Mouse (Mus musculus) heart, adult 2 months (tissue): Measurements from ENCODE around the gene Vwa3b. TPM values are rescaled to one million over a fixed set of nuclear protein-coding genes. Genes with fewer than 3 reads are reported as not detected.

Experiments
- DNase-seq, 2 experiments: peaks; one replicate each; pipeline ENCODE4 v3.0.0; 2021
- H3K27ac ChIP-seq: fragments of 200-600 bp; 2 replicates; pipeline ENCODE4 v1.8.1; 2022
- H3K27me3 ChIP-seq: fragments of 200-500 bp; 2 replicates; pipeline ENCODE4 v1.6.1; 2012; ENCODE audit warnings: mild to moderate bottlenecking, low read length, inconsistent platforms, mixed read lengths; ENCODE audit not compliant: control insufficient read depth, insufficient read depth
- H3K36me3 ChIP-seq: fragments of 200-500 bp; 2 replicates; pipeline ENCODE4 v1.6.1; 2012; ENCODE audit warnings: low read length, inconsistent platforms; ENCODE audit not compliant: control insufficient read depth, insufficient read depth
- H3K4me1 ChIP-seq: fragments of 200-500 bp; 2 replicates; pipeline ENCODE4 v1.6.1; 2011; ENCODE audit warnings: low read length; ENCODE audit not compliant: control insufficient read depth, insufficient read depth
- H3K4me3 ChIP-seq: fragments of 200-600 bp; 2 replicates; pipeline ENCODE4 v1.8.1; 2022
- H3K79me2 ChIP-seq: fragments of 200-500 bp; replicated peaks from 2 replicates; pipeline ENCODE4 v1.6.1; 2012; ENCODE audit warnings: mild to moderate bottlenecking, inconsistent platforms, low read length, moderate library complexity, mixed read lengths; ENCODE audit not compliant: control insufficient read depth, insufficient read depth
- H3K9ac ChIP-seq: fragments of 200-500 bp; 2 replicates; pipeline ENCODE4 v1.6.1; 2012; ENCODE audit warnings: low read depth, mild to moderate bottlenecking, control low read depth, inconsistent platforms, low read length, mixed read lengths
- CTCF ChIP-seq: fragments of 200-600 bp; IDR thresholded peaks from 2 replicates; pipeline ENCODE4 v1.8.1; 2022; ENCODE audit warnings: antibody characterized with exemption, mild to moderate bottlenecking, moderate library complexity
- EP300 ChIP-seq: fragments of 200-500 bp; IDR thresholded peaks from 2 replicates; pipeline ENCODE4 v1.6.1; 2011; ENCODE audit warnings: low read depth, low read length, control low read depth; ENCODE audit not compliant: insufficient read depth
- POLR2A ChIP-seq: fragments of 200-500 bp; IDR thresholded peaks from 2 replicates; pipeline ENCODE4 v1.6.1; 2011; ENCODE audit warnings: mild to moderate bottlenecking, low read depth, low read length, control low read depth; ENCODE audit not compliant: insufficient read depth
- WGBS: fragments of 180-500 bp; shearing (Covaris S2); methylation state at CpG from one replicate; pipeline ENCODE4 v1.1.7; 2018; 5-methylcytosine and 5-hydroxymethylcytosine counted together
- intact Hi-C: fragments of 180-260 bp; cut with DNase I; formaldehyde crosslinking; loops from one replicate; pipeline ENCODE4 v1.15.1; 2025
- polyA plus RNA-seq: library from polyadenylated mRNA; depleted of rRNA; stranded (reverse); fragments of >200 nt; gene quantifications from 2 replicates; pipeline ENCODE4 v1.2.3, GENCODE M21; 2012
- total RNA-seq, 2 experiments: library from RNA; stranded (reverse); gene quantifications; 2 replicates each; pipeline ENCODE4 v1.2.3; 2021

Gene Vwa3b
- total and polyA plus RNA-seq, 3 experiments, result 0.13 to 1.0 (median 0.43) TPM

DNA sequence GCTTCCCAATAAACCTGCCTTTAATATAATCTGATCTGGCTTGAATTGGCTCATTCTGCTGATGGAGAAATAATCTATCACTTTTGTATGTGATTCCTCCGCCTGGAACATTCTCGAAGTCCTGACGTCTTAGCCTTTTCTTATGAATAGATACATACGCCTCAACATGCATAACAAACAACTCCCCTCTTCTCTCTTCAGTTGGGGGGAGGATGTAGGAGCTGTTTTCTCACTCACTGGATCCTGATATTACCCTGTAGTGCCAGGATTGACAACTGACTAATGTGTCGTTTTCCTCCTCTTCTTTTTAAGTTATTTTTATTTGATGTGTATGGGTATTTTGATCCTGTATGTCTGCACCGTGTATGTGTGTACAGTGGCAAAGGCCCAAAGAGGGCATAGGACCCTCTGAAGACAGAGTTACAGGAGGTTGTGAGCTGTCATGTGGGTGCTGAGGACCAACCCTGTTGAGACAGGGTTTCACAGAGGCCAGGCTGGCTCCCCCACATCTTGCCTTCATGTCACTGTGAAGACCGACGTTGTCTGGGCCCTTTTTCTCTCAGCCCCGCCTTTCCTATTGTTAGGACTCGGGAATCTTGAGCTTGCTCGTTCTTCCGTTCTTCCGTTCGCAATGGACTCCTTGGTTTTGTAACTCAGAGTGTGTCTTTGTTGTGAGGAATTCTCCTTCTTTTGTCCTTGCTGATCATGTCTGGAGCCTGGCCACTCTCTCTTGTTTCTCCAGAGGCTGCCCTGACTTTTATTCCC, 39.8 kb upstream of the Vwa3b start:
- WGBS, result 59% methylated on average over 14 of the region's 14 CpGs
- H3K4me1 ChIP-seq, result peaks cover 5% of the 10 kb centered on the region; the same call in 1 of the 2 replicates
- DNase-seq, result no peak
- H3K27ac ChIP-seq, result no peak overlapping the region
- intact Hi-C loops, result no loop called here
- H3K4me3 ChIP-seq, result no peak overlapping the region
- no peaks in the 10 kb centered on the region for H3K79me2 ChIP-seq
- no peaks in the 10 kb centered on the region for H3K36me3 ChIP-seq
- H3K27me3 ChIP-seq, result no peaks in the 10 kb centered on the region
- TF ChIP-seq EP300 (no peak), CTCF (no peak), POLR2A (no peak)
- no peak overlapping the region for H3K9ac ChIP-seq

DNA sequence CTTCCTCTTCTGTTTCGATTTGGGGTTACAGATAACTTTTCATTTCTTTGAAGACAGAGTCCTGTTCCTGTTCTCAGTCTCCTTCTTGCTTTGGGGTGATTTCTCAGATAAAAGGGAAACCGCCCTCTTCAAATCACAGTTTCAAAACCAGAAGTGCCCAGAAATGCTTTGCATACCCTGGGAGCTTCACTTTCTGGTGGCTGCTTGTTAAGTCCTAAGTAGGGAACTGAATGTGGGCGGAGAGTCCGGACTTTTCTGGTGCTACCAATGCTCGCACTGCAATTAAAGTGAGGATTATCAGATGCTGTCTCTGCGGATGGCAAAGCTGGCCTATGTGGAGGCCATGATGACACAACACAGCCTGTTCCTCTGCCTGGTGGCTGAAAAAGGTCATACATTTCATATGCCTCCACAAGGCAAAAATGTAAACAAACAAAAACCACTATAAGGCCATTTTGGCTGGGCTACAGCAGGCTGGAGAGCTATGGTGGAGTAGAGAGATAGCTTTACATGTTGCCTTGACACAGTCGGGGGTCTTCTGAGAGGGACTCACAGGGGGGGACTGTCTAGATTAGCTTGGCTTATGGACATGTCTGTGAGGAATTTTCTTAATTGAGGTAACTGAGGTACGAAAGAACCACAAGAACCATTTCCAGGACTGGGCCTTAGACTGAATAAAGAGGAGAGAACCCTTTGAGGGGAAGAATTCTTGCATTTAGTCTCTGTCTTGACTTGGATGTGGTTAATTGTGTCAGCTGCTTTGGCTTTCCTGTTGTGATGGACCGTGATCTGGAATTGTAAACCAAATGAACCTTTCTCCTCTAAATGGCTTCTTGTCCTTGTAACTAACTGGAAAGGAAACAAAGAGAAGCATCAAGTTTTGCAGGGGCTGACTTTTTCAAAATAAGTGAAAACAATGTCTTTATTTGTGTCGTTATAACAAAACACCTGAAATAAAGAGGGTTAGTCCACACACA, 38.9 kb upstream of the Vwa3b start:
- H3K27me3 ChIP-seq, result no peaks in the 10 kb centered on the region
- DNase-seq, result peak in 1 of 2 experiments; percentile 16
- TF ChIP-seq EP300, result no peak
- TF ChIP-seq POLR2A, result no peak
- H3K79me2 ChIP-seq, result no peaks in the 10 kb centered on the region
- H3K36me3 ChIP-seq, result no peaks in the 10 kb centered on the region
- H3K27ac ChIP-seq, result no peak overlapping the region
- intact Hi-C loops, result no loop called here
- no peak overlapping the region for H3K4me3 ChIP-seq
- no peak overlapping the region for H3K9ac ChIP-seq
- H3K4me1 ChIP-seq, result peaks cover 5% of the 10 kb centered on the region; the same call in 1 of the 2 replicates
- 75% methylated on average over 10 of the region's 10 CpGs for WGBS

DNA sequence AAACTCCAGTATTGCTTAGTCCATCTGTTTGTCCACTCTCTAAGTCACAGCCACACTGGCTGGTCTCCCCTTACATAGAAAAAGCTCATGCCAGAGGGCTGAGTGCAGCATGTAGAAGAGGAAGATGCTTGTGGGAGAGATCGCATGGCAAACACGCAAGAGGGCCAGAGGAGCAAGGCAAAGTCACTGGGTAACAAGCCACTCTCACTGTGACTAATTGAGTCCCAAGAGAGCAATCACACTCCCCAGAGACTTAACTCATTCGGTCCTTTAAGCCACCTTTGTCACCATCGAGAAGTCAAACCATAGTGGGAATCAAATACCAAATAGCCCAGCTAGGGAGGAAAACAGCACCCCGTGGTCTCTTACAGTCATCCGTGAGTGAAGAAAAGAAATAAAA, 38.2 kb upstream of the Vwa3b start:
- Histone ChIP-seq H3K27me3 (no peaks in the 10 kb centered on the region), H3K79me2 (no peaks in the 10 kb centered on the region), H3K36me3 (no peaks in the 10 kb centered on the region), H3K9ac (no peak overlapping the region), H3K4me3 (no peak overlapping the region), H3K4me1 (peaks cover 5% of the 10 kb centered on the region; the same call in 1 of the 2 replicates), H3K27ac (no peak overlapping the region)
- intact Hi-C loops, result no loop called here
- no peak for DNase-seq
- 77% methylated on average over 6 of the region's 6 CpGs for WGBS
- no peak for TF ChIP-seq POLR2A
- TF ChIP-seq CTCF, result no peak

DNA sequence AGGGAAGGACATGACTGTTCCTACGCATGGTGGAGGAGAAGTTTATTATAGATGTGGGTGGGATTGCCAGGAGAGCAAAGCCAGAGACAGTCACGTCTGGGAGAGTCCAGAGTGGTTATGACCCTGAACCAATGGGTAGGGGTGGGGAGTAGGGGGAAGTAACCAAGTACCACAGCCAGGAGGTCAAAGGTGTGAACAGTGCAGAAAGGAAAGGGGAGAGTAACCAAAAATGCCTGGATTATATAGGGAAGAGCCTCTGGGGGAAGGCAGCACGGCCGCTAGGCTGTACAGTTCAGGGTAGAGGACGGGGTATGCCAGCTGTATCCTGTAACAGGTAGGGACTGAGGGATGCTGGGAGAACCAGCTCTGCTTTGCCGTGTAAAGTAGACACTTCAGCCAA, 37.8 kb upstream of the Vwa3b start:
- Histone ChIP-seq H3K79me2 (no peaks in the 10 kb centered on the region), H3K4me3 (no peak overlapping the region), H3K27me3 (no peaks in the 10 kb centered on the region), H3K4me1 (peaks cover 5% of the 10 kb centered on the region; the same call in 1 of the 2 replicates), H3K36me3 (no peaks in the 10 kb centered on the region), H3K9ac (no peak overlapping the region), H3K27ac (no peak overlapping the region)
- intact Hi-C loops, result no loop called here
- 83% methylated on average over 6 of the region's 6 CpGs for WGBS
- DNase-seq, result no peak
- TF ChIP-seq EP300 (no peak), CTCF (no peak), POLR2A (no peak)

DNA sequence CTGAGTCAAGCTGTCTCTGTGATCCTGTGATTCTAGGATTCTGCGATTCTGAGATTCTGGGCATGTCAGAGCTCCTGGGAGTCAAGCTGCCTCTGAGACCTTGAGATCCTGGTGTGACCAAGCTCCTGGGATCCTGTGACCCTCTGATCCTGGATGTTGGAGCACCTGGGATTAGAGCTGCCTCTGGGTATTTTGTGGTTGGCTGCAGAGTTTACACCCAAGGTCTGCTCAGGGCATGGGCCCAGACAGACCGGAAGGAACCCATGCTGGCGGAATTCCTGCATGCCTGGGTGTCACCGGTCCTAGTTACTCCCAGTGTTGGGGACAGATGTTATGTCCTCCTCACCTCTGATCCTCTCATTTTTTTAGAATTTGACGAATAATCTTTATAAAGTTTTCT, 32.1 kb upstream of the Vwa3b start:
- Histone ChIP-seq H3K27me3 (no peaks in the 10 kb centered on the region), H3K79me2 (no peaks in the 10 kb centered on the region), H3K4me3 (no peak overlapping the region), H3K27ac (no peak overlapping the region), H3K36me3 (peaks cover 3% of the 10 kb centered on the region; the same call in 1 of the 2 replicates), H3K9ac (no peak overlapping the region), H3K4me1 (peaks cover 9% of the 10 kb centered on the region)
- no peak for DNase-seq
- intact Hi-C loops, result no loop called here
- 88% methylated on average over 5 of the region's 5 CpGs for WGBS
- TF ChIP-seq CTCF (no peak), EP300 (no peak), POLR2A (no peak)
